Mouse (Mus musculus) erythroblast, embryonic 14.5 days (primary cell): ENCODE measurements around the gene Bex4.

Source experiments
- GATA1 ChIP-seq: IDR thresholded peaks from 2 replicates; pipeline ENCODE4 v1.6.1; 2012; ENCODE audit warnings: low read length, inconsistent platforms, mixed read lengths
- TAL1 ChIP-seq: IDR thresholded peaks from 3 replicates; pipeline ENCODE4 v1.6.1; 2012; ENCODE audit warnings: low read length, inconsistent platforms, mixed read lengths

- TF ChIP-seq TAL1 (no peak), GATA1 (no peak)
These were observed 33.3 kb downstream of the Bex4 start, which contains the start of gene Tceal8 for GRCm38 (mm10) chrX:136172118-136172551.
